Mouse (Mus musculus): ENCODE data around the gene Bin2. TPM values are rescaled to one million over a fixed set of nuclear protein-coding genes. Genes with fewer than 3 reads are reported as not detected.

Gene Bin2
- 1.2 and 2.0 TPM in 2 replicates for polyA plus RNA-seq (2015; fragmentation: Nextera tagmentation; extraction: Ambion mirVana)

GRCm38 (mm10) chr15:100669337-100669736 lies at the start of gene Bin2:
Gene Bin2 (minus strand): TSS chr15:100669553.
- Histone ChIP-seq H3K36me3 (no peaks in the 10 kb centered on the region), H3K4me1 (no peaks in the 10 kb centered on the region), H3K27ac (replicated peaks) (no peak within 1 kb of the TSS), H3K9ac (replicated peaks) (no peak within 1 kb of the TSS), H3K4me2 (replicated peaks) (no peak within 1 kb of the TSS), H3K4me3 (no peak within 1 kb of the TSS), H3K9me3 (no peaks in the 10 kb centered on the region), H3K27me3 (no peaks in the 10 kb centered on the region)
- WGBS: 94% methylated on average over 20 of the region's 20 CpGs
- no peak for ATAC-seq (replicated peaks)

- H3K4me3 ChIP-seq: no peak overlapping the region
- no peaks in the 10 kb centered on the region for H3K36me3 ChIP-seq
- ATAC-seq (replicated peaks): no peak
- no peaks in the 10 kb centered on the region for H3K4me1 ChIP-seq
- no peaks in the 10 kb centered on the region for H3K9me3 ChIP-seq
- no peak overlapping the region for H3K4me2 ChIP-seq (replicated peaks)
- WGBS: 81% methylated on average over 11 of the region's 11 CpGs
- no peaks in the 10 kb centered on the region for H3K27me3 ChIP-seq
- H3K9ac ChIP-seq (replicated peaks): no peak overlapping the region
- no peak overlapping the region for H3K27ac ChIP-seq (replicated peaks)
These were observed 49.2 kb upstream of the Bin2 start for GRCm38 (mm10) chr15:100718572-100718971.

- H3K27me3 ChIP-seq: no peaks in the 10 kb centered on the region
- WGBS: 86% methylated on average over 6 of the region's 6 CpGs
- no peaks in the 10 kb centered on the region for H3K36me3 ChIP-seq
- H3K4me3 ChIP-seq: no peak overlapping the region
- no peaks in the 10 kb centered on the region for H3K9me3 ChIP-seq
- no peaks in the 10 kb centered on the region for H3K4me1 ChIP-seq
- no peak overlapping the region for H3K9ac ChIP-seq (replicated peaks)
- no peak for ATAC-seq (replicated peaks)
- no peak overlapping the region for H3K27ac ChIP-seq (replicated peaks)
- no peak overlapping the region for H3K4me2 ChIP-seq (replicated peaks)
These were observed 48.6 kb upstream of the Bin2 start for GRCm38 (mm10) chr15:100717933-100718332.

GRCm38 (mm10) chr15:100715399-100715993 lies 46.1 kb upstream of the Bin2 start:
- Histone ChIP-seq H3K9ac (replicated peaks) (no peak overlapping the region), H3K27me3 (no peaks in the 10 kb centered on the region), H3K4me2 (replicated peaks) (no peak overlapping the region), H3K36me3 (no peaks in the 10 kb centered on the region), H3K9me3 (no peaks in the 10 kb centered on the region), H3K27ac (replicated peaks) (no peak overlapping the region), H3K4me3 (no peak overlapping the region), H3K4me1 (no peaks in the 10 kb centered on the region)
- no peak for ATAC-seq (replicated peaks)
- 44% methylated on average over 9 of the region's 9 CpGs for WGBS

GRCm38 (mm10) chr15:100714470-100714869 lies 45.1 kb upstream of the Bin2 start:
- no peak overlapping the region for H3K4me2 ChIP-seq (replicated peaks)
- H3K9me3 ChIP-seq: no peaks in the 10 kb centered on the region
- H3K4me3 ChIP-seq: no peak overlapping the region
- H3K36me3 ChIP-seq: no peaks in the 10 kb centered on the region
- no peak for ATAC-seq (replicated peaks)
- H3K9ac ChIP-seq (replicated peaks): no peak overlapping the region
- H3K27me3 ChIP-seq: no peaks in the 10 kb centered on the region
- 91% methylated on average over 8 of the region's 8 CpGs for WGBS
- no peaks in the 10 kb centered on the region for H3K4me1 ChIP-seq
- no peak overlapping the region for H3K27ac ChIP-seq (replicated peaks)

- WGBS: 72% methylated on average over 6 of the region's 6 CpGs
- H3K9me3 ChIP-seq: no peaks in the 10 kb centered on the region
- no peak overlapping the region for H3K4me3 ChIP-seq
- no peaks in the 10 kb centered on the region for H3K27me3 ChIP-seq
- H3K9ac ChIP-seq (replicated peaks): no peak overlapping the region
- H3K36me3 ChIP-seq: no peaks in the 10 kb centered on the region
- ATAC-seq (replicated peaks): no peak
- no peak overlapping the region for H3K27ac ChIP-seq (replicated peaks)
- no peak overlapping the region for H3K4me2 ChIP-seq (replicated peaks)
- no peaks in the 10 kb centered on the region for H3K4me1 ChIP-seq
These were observed 41.5 kb upstream of the Bin2 start for GRCm38 (mm10) chr15:100710838-100711237.

GRCm38 (mm10) chr15:100708433-100709078 lies 39.2 kb upstream of the Bin2 start:
- Histone ChIP-seq H3K4me2 (replicated peaks) (no peak overlapping the region), H3K27ac (replicated peaks) (no peak overlapping the region), H3K36me3 (no peaks in the 10 kb centered on the region), H3K27me3 (peaks cover 5% of the 10 kb centered on the region; the same call in 1 of the 2 replicates), H3K4me3 (no peak overlapping the region), H3K9ac (replicated peaks) (no peak overlapping the region), H3K9me3 (no peaks in the 10 kb centered on the region), H3K4me1 (peaks cover 5% of the 10 kb centered on the region; the same call in 1 of the 2 replicates)
- ATAC-seq (replicated peaks): no peak
- 81% methylated on average over 8 of the region's 8 CpGs for WGBS

- 73% methylated on average over 8 of the region's 8 CpGs for WGBS
These were observed 36.9 kb upstream of the Bin2 start for GRCm38 (mm10) chr15:100706226-100706625.

GRCm38 (mm10) chr15:100705376-100705775 lies 36.0 kb upstream of the Bin2 start:
- H3K27ac ChIP-seq (replicated peaks): no peak overlapping the region
- WGBS: 90% methylated on average over 1 of the region's 1 CpGs
- ATAC-seq (replicated peaks): no peak
- H3K4me2 ChIP-seq (replicated peaks): no peak overlapping the region
- H3K9me3 ChIP-seq: no peaks in the 10 kb centered on the region
- H3K4me1 ChIP-seq: peaks cover 5% of the 10 kb centered on the region; the same call in 1 of the 2 replicates
- no peaks in the 10 kb centered on the region for H3K36me3 ChIP-seq
- H3K27me3 ChIP-seq: peaks cover 5% of the 10 kb centered on the region; the same call in 1 of the 2 replicates
- H3K9ac ChIP-seq (replicated peaks): no peak overlapping the region
- no peak overlapping the region for H3K4me3 ChIP-seq

More at GRCm38 (mm10) chr15:100706226-100706625, 36.9 kb upstream of the Bin2 start:
- Histone ChIP-seq H3K36me3 (no peaks in the 10 kb centered on the region), H3K27ac (replicated peaks) (no peak overlapping the region), H3K9ac (replicated peaks) (no peak overlapping the region), H3K4me2 (replicated peaks) (no peak overlapping the region), H3K4me3 (no peak overlapping the region), H3K27me3 (peaks cover 5% of the 10 kb centered on the region; the same call in 1 of the 2 replicates), H3K4me1 (peaks cover 5% of the 10 kb centered on the region; the same call in 1 of the 2 replicates), H3K9me3 (no peaks in the 10 kb centered on the region)
- ATAC-seq (replicated peaks): no peak

GRCm38 (mm10) chr15:100703913-100704312 lies 34.6 kb upstream of the Bin2 start:
- H3K27ac ChIP-seq (replicated peaks): no peak overlapping the region
- H3K4me3 ChIP-seq: no peak overlapping the region
- H3K9ac ChIP-seq (replicated peaks): no peak overlapping the region; the same call in 1 of the 2 replicates
- peaks cover 5% of the 10 kb centered on the region; the same call in 1 of the 2 replicates for H3K4me1 ChIP-seq
- peaks cover 5% of the 10 kb centered on the region; the same call in 1 of the 2 replicates for H3K27me3 ChIP-seq
- H3K4me2 ChIP-seq (replicated peaks): peak overlapping the region; percentile 10; the same call in 1 of the 2 replicates
- H3K9me3 ChIP-seq: no peaks in the 10 kb centered on the region
- ATAC-seq (replicated peaks): no peak
- no peaks in the 10 kb centered on the region for H3K36me3 ChIP-seq
- WGBS: 5% methylated on average over 17 of the region's 17 CpGs

- H3K4me2 ChIP-seq (replicated peaks): no peak overlapping the region
- peaks cover 5% of the 10 kb centered on the region; the same call in 1 of the 2 replicates for H3K4me1 ChIP-seq
- no peak overlapping the region for H3K9ac ChIP-seq (replicated peaks)
- H3K4me3 ChIP-seq: no peak overlapping the region
- no peak for ATAC-seq (replicated peaks)
- no peaks in the 10 kb centered on the region for H3K36me3 ChIP-seq
- H3K27ac ChIP-seq (replicated peaks): no peak overlapping the region
- no peaks in the 10 kb centered on the region for H3K9me3 ChIP-seq
- WGBS: 80% methylated on average over 6 of the region's 6 CpGs
- peaks cover 5% of the 10 kb centered on the region; the same call in 1 of the 2 replicates for H3K27me3 ChIP-seq
These were observed 32.5 kb upstream of the Bin2 start for GRCm38 (mm10) chr15:100701856-100702255.

- WGBS: 63% methylated on average over 10 of the region's 10 CpGs
- H3K27me3 ChIP-seq: peaks cover 5% of the 10 kb centered on the region; the same call in 1 of the 2 replicates
- no peak for ATAC-seq (replicated peaks)
- H3K4me2 ChIP-seq (replicated peaks): no peak overlapping the region
- peaks cover 5% of the 10 kb centered on the region; the same call in 1 of the 2 replicates for H3K4me1 ChIP-seq
- no peak overlapping the region for H3K4me3 ChIP-seq
- H3K9ac ChIP-seq (replicated peaks): no peak overlapping the region
- H3K9me3 ChIP-seq: no peaks in the 10 kb centered on the region
- H3K27ac ChIP-seq (replicated peaks): no peak overlapping the region
- H3K36me3 ChIP-seq: no peaks in the 10 kb centered on the region
These were observed 31.8 kb upstream of the Bin2 start for GRCm38 (mm10) chr15:100701108-100701507.

Measured in forebrain, embryonic 15.5 days (tissue).